Mouse (Mus musculus): Measurements from ENCODE around the gene Nck2. TPM values are rescaled to one million over a fixed set of nuclear protein-coding genes. Genes with fewer than 3 reads are reported as not detected.
"Not testable (repeated sequence)": the region's sequence is repeated elsewhere in the genome, so short reads cannot be mapped to it uniquely, and the experiment has no call there.

Gene Nck2
- polyA plus RNA-seq, 1 experiment from 2014 or later = 37.4 TPM

DNA sequence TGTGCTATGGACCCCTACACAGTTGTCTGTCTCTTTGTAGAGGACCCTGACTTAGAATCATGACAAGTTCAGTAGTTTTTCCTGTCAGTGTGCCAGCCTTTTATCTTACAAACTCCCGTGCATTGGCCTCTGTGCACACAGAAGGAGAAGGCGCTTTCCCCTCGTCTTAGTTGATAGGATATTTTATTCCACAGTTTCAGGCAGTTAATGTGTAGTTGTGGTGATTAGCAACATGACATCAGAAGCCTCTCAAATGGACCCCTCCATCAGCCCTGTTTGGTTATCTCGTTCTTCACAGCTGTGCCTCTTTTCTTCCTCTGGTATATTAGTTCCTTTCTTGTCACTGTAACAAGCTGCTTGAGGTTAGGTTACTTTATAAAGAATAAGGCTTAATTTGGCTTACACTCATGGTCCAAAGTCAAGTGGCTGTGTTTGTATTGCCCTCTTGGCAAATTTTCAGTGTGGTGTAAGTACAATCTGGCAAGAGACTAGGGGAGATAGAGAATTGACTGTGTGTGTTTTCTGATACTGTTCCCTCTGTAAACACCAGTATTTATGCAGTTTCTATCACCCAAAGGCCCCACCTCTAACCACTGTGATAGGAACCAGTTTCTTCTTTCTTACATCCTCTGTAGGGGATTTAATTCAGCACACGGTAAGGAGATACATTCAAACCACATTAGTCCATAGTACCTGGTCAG is 89.8 kb downstream of the Nck2 start:
- ChIA-PET CTCF (no interaction called here), POLR2A (no interaction called here)
- DNase-seq (ENCODE audit: low read depth, low spot score) (no peak), ATAC-seq (no peak)
- TF ChIP-seq CTCF (IDR thresholded peaks at IDR 0.05) = no peak
- H3K27me3 ChIP-seq = no peaks in the 10 kb centered on the region
- in situ Hi-C loops (cut with MboI; ENCODE audit: low pct_unique_long_range_greater_than_20kb) = no loop called here

DNA sequence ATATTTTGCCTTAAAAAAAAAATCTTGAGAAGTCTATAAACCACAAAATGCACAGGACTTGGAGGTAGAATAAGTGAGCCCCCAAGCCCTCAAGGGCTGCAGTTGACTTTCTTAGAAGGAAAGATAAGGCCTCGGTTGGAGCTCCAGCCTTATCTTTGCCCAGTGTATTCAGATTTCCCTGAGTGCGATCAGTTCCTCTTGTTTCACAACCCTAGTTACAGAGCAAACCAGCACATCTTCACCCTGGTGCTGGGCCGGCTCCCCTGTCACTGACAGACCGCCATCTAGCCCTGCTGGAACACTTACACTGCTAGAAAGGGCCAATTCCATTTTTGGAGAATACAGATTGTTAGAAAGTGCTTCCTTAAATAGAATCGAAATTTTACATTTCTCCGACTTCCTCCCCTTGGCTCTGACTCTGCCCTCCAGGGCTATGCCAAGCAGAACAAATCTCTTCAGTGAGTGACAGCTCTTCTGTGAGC is 91.2 kb downstream of the Nck2 start:
- H3K27me3 ChIP-seq = no peaks in the 10 kb centered on the region
- ChIA-PET CTCF (no interaction called here), POLR2A (no interaction called here)
- ATAC-seq = no peak
- no peak for DNase-seq (ENCODE audit: low read depth, low spot score)
- no peak for TF ChIP-seq CTCF (IDR thresholded peaks at IDR 0.05)
- in situ Hi-C loops (cut with MboI; ENCODE audit: low pct_unique_long_range_greater_than_20kb) = no loop called here

DNA sequence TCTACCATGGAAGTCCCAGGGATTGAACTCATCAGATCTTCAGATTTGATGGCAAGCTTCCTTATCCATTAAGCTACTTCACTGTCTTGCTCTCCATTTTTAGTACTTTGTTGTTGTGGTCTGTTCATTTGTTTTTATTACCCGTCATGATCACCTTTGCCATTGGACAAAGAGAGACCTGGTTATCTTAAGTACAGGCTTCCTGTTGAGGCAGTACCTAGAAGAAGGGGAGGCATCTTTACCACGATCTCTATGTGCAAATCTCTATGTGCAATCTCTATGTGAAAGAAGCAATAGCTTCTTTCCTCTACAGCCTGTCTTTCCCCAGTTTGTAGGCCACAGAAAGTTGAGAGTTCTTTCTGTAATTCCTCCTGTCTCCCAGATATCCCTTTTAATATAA is 91.9 kb downstream of the Nck2 start:
- ATAC-seq (no peak), DNase-seq (ENCODE audit: low read depth, low spot score) (no peak)
- H3K27me3 ChIP-seq = no peaks in the 10 kb centered on the region
- POLR2A ChIA-PET = no interaction called here
- CTCF ChIA-PET = no interaction called here
- in situ Hi-C loops (cut with MboI; ENCODE audit: low pct_unique_long_range_greater_than_20kb) = no loop called here
- no peak for TF ChIP-seq CTCF (IDR thresholded peaks at IDR 0.05)

DNA sequence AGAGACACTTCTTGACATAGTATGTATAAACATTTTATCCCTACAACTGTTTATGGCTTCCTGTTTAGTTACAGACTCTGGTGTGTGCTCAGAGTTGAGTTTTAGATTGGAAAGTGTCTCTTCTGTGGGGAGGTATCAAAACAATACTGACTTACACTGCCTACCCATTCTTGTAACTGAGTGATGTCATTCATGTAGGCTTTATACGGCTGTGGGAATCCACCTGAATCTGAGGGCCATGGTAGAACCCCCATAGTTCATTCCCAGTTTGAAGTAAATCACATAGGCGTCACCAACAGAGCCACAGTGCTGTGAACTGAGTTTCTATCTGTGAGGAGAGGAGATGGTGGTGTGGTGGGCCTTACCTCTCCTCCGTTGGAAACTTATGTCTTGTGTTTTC is 92.6 kb downstream of the Nck2 start:
- no peak for DNase-seq (ENCODE audit: low read depth, low spot score)
- no peaks in the 10 kb centered on the region for H3K27me3 ChIP-seq
- in situ Hi-C loops (cut with MboI; ENCODE audit: low pct_unique_long_range_greater_than_20kb) = no loop called here
- no peak for TF ChIP-seq CTCF (IDR thresholded peaks at IDR 0.05)
- no peak for ATAC-seq
- POLR2A ChIA-PET = no interaction called here
- CTCF ChIA-PET = no interaction called here

DNA sequence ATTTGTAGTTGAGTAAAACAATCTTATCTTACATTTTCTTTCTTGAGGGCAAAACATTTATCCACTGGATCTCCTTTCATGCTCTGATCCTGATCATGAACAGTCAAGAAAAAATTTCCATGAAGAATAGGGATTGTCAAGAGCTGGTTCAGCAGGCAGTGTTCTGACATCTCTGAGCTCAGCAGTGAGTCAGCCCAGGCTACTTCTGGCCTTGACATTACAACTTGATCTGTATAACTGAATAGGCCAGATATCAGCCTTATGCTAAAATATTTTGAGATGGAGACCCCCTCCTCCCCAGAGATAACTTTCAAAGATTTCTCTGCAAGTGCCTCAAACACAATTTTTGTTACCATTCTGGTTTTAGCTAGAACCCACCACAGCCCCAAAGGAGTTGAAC is 93.1 kb downstream of the Nck2 start:
- H3K27me3 ChIP-seq = no peaks in the 10 kb centered on the region
- no peak for TF ChIP-seq CTCF (IDR thresholded peaks at IDR 0.05)
- ATAC-seq (no peak), DNase-seq (ENCODE audit: low read depth, low spot score) (no peak)
- ChIA-PET CTCF (no interaction called here), POLR2A (no interaction called here)
- in situ Hi-C loops (cut with MboI; ENCODE audit: low pct_unique_long_range_greater_than_20kb) = no loop called here

DNA sequence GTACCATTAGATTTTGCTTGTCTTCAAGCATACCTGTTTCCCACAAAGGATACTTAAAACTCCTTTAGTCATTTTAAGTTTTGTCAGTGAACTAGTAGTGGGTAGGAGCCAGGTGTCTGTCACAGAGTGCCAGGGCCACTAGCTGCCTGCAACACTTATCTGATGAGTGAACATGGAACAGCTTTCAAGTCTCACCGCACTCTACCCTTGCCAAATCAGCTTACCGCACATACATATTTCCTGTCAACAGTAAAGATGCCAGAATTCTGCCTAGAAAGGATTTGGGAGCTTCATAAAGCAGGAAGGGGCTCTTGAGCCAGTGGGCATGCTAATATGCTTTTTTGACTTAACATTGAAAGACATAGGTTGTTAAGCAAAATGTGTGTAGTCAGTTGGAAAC is 94.3 kb downstream of the Nck2 start:
- in situ Hi-C loops (cut with MboI; ENCODE audit: low pct_unique_long_range_greater_than_20kb) = no loop called here
- ATAC-seq (no peak), DNase-seq (ENCODE audit: low read depth, low spot score) (no peak)
- CTCF ChIA-PET = no interaction called here
- POLR2A ChIA-PET = no interaction called here
- TF ChIP-seq CTCF (IDR thresholded peaks at IDR 0.05) = no peak
- no peaks in the 10 kb centered on the region for H3K27me3 ChIP-seq

DNA sequence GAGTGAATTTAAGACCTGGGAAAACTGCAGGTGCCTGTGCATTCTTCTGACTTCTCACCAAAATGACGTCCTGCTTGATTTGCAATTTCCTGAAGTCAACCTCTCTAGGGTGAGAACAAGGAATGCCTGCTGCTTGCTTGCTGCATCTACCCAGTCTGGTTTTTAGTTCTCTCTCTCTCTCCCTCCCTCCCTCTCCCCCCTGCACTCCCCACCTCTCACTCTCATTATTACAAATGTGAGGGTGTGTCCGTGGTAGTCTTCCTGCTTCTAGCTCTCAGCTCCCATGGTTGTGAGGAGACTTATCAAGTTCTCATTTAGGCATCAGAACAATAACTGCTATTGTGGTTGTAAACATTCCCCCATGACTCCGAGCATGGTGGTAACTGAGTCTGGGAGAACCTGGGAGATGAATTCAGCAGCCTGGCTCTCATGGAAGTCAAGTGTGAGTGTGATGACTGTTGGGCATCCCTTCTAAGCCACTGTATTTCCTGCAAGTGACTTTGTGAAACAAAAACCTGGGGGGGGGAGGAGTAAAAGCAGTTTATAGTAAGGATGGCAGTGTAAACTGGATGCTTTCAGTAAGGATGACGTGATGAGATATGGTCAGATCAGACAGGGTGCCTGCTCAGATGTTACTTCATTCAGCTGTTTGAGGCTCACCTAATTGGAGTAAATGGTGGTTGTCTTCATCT is 95.5 kb downstream of the Nck2 start:
- no peak for TF ChIP-seq CTCF (IDR thresholded peaks at IDR 0.05)
- CTCF ChIA-PET = interaction anchor here (0.6 kb wide), 1 partner anchor 59 kb away, joined by 3 read pairs; no protein-coding TSS in a partner anchor
- in situ Hi-C loops (cut with MboI; ENCODE audit: low pct_unique_long_range_greater_than_20kb) = no loop called here
- DNase-seq (ENCODE audit: low read depth, low spot score) = no peak
- no peak for ATAC-seq
- no peaks in the 10 kb centered on the region for H3K27me3 ChIP-seq
- POLR2A ChIA-PET = interaction anchor here (0.9 kb wide), 1 partner anchor 44 kb away, joined by 3 read pairs; no protein-coding TSS in a partner anchor

DNA sequence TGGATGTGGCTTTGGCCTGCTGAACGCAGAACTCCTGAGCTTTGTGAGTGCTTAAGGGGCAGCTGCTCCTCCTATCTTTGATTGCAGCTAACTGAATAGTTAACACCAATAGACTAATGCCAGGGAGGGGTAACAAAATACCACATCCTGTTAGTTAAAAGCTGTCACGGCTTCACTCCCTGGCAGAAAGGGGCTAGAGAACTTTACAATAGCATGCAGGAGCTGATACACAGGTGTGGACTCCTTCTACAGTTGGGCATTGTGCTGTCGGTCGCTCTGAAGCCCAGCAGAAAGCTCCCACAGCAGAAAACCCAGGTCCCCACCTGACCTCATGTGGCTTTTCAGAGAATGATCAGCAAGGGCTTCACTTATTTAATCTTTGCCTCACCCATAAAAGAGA is 98.0 kb downstream of the Nck2 start:
- no peak for TF ChIP-seq CTCF (IDR thresholded peaks at IDR 0.05)
- ATAC-seq (no peak), DNase-seq (ENCODE audit: low read depth, low spot score) (no peak)
- ChIA-PET POLR2A (no interaction called here), CTCF (interaction anchor here (1.6 kb wide), 1 partner anchor 8 kb away, joined by 5 read pairs; no protein-coding TSS in a partner anchor)
- no peaks in the 10 kb centered on the region for H3K27me3 ChIP-seq
- in situ Hi-C loops (cut with MboI; ENCODE audit: low pct_unique_long_range_greater_than_20kb) = no loop called here

DNA sequence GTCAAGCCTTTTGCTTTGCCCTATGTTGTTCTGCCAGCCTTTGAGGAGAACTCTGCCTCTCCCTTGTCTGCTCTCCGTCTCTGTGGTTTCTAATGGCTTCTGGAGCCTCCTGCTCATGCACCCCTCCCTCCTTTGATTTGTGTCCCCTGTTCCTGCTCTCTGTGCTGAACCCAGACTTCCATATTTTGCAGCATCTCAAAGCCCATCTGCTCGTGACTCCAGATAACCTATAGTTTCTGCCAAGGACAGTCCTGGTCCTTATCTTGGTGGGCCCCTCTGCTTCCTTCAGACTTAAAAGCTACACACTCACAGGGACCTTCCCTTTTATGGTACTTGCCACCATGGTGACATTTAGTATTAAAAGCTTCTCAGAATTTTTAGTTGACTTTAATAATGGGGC is 103.3 kb downstream of the Nck2 start:
- ChIA-PET CTCF (no interaction called here), POLR2A (no interaction called here)
- no peaks in the 10 kb centered on the region for H3K27me3 ChIP-seq
- in situ Hi-C loops (cut with MboI; ENCODE audit: low pct_unique_long_range_greater_than_20kb) = no loop called here
- ATAC-seq (no peak), DNase-seq (ENCODE audit: low read depth, low spot score) (no peak)
- TF ChIP-seq CTCF (IDR thresholded peaks at IDR 0.05) = no peak

DNA sequence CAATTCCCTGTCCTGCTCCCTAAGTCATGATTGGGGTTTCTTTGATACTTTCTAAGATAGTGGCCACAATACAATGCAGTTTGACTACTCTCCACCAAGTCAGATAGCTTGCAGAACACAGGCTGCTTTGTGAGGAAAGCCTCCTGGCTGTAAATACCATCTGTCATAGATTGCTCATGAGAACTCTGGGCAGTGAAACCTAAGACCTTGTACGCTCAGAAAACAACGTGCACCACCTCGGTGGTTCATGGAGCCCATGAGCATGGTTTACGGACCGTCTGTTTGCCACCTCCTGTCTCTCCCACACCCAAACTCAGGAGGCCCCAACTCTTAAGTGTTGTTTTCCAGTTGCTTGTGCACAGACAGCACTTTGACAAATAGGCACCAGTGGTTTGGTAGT is 104.4 kb downstream of the Nck2 start:
- no peak for TF ChIP-seq CTCF (IDR thresholded peaks at IDR 0.05)
- ChIA-PET CTCF (no interaction called here), POLR2A (no interaction called here)
- DNase-seq (ENCODE audit: low read depth, low spot score) (no peak), ATAC-seq (no peak)
- H3K27me3 ChIP-seq = no peaks in the 10 kb centered on the region
- in situ Hi-C loops (cut with MboI; ENCODE audit: low pct_unique_long_range_greater_than_20kb) = no loop called here

DNA sequence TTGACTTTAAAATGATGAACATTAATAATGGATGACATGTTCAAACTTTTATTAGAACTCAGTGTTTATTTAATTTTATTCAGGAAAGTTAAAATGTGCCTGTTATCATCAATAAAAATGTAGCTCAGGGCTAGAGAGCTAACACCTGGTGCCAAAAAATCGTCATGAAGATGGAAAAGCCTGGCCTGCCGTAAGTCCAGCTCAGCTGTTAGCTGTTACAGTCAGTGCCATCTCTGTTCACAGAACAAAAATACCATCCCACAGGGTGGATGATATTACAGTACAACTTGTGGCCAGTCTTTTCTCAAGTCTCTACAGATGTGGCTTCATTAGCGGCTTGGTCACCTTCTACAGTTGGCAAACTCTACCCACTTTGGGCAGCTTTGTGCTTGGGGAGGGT is 106.1 kb downstream of the Nck2 start:
- H3K27me3 ChIP-seq = no peaks in the 10 kb centered on the region
- CTCF ChIA-PET = interaction anchor here (1.5 to 1.6 kb wide), 2 partner anchors 9 to 252 kb away, joined by 4 to 5 read pairs; no protein-coding TSS in a partner anchor
- POLR2A ChIA-PET = no interaction called here
- in situ Hi-C loops (cut with MboI; ENCODE audit: low pct_unique_long_range_greater_than_20kb) = no loop called here
- DNase-seq (ENCODE audit: low read depth, low spot score) (no peak), ATAC-seq (no peak)
- TF ChIP-seq CTCF (IDR thresholded peaks at IDR 0.05) = no peak

DNA sequence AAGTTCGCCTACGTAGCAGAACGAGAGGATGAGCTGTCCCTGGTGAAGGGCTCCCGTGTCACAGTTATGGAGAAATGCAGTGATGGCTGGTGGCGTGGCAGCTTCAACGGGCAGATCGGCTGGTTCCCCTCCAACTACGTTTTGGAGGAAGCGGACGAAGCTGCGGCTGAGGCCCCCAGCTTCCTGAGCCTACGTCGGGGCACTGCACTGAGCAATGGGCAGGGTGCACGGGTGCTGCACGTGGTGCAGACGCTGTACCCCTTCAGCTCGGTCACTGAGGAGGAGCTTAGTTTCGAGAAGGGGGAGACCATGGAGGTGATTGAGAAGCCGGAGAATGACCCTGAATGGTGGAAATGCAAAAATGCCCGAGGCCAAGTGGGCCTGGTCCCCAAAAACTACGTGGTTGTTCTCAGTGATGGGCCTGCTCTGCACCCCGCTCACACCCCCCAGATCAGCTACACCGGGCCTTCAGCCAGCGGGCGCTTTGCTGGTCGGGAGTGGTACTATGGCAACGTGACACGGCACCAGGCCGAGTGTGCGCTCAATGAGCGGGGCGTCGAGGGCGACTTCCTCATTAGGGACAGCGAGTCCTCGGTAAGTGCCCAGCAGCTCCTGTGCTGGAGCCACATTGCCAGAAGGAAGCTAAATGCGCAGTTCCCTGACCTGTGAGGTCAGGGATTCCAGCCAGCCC is 109.8 kb downstream of the Nck2 start:
- CTCF ChIA-PET = not testable (repeated sequence)

More for the DNA sequence above, 109.8 kb downstream of the Nck2 start:
- in situ Hi-C loops (cut with MboI; ENCODE audit: low pct_unique_long_range_greater_than_20kb); DNase-seq (ENCODE audit: low read depth, low spot score); ATAC-seq; H3K27me3 ChIP-seq; POLR2A ChIA-PET: not testable (repeated sequence)

All from Patski (cell line).